Mouse (Mus musculus) spleen, postnatal 36 days (tissue): ENCODE data around the gene Pde1a.
"Not testable (repeated sequence)": the region's sequence is repeated elsewhere in the genome, so short reads cannot be mapped to it uniquely, and the experiment has no call there.

Experiments
- DNase-seq, 2 experiments: peaks; one replicate each; pipeline ENCODE4 v3.0.0; 2022; ENCODE audit warnings: low spot score in 2 of 2, mixed read lengths in 1 of 2

The Pde1a gene

DNA sequence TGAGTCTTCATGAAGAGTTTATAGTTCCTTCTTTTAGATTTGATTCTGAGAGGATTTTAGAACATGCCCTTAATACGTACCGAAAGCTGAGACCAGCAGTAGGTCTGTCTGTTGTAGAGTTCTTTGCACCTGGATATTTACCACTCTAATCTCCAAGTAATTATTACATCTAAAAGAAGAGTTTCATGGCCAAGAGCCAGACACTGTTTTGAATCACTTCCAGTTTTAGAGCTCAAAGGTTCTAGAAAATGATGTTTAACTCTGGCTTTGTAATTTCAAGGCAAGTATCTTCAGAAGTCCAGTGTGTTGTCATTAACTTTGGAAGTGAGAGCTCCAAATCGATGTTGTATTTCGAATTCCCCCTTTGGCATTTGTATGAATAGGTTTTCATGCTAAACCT is 167.8 kb downstream of the Pde1a start:
- no peak for DNase-seq

DNA sequence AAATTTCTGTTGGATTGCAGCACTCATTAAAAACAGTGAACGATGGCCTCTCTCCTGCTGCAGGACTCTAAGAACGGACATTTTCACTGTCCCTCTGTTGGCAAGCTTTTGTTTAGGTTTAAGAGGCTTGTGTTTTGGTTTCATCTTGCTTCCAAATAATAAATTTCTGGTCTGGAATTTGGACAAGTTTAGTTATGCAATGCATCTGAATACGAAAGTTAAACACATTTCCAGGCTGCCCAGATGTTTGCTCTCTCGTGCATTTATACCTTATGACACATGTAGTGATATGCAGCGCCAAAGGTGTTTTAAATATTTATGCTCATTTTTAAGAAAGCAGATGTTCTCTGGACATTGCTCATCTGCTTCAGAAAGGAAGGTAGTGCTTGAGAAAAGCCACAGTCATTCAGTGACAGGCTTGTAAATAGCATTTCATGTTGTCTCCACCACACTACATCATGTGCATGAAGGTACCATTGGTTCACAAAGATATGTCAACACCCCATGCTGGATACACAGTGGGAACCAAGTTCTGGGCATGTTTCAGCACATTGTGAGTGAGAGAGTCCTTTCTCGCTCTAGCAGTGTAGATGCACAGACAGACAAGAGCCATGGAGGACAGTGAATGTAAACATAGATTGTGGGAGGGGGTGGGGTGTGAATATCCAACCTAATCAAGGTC is 171.5 kb downstream of the Pde1a start:
- no peak for DNase-seq

DNA sequence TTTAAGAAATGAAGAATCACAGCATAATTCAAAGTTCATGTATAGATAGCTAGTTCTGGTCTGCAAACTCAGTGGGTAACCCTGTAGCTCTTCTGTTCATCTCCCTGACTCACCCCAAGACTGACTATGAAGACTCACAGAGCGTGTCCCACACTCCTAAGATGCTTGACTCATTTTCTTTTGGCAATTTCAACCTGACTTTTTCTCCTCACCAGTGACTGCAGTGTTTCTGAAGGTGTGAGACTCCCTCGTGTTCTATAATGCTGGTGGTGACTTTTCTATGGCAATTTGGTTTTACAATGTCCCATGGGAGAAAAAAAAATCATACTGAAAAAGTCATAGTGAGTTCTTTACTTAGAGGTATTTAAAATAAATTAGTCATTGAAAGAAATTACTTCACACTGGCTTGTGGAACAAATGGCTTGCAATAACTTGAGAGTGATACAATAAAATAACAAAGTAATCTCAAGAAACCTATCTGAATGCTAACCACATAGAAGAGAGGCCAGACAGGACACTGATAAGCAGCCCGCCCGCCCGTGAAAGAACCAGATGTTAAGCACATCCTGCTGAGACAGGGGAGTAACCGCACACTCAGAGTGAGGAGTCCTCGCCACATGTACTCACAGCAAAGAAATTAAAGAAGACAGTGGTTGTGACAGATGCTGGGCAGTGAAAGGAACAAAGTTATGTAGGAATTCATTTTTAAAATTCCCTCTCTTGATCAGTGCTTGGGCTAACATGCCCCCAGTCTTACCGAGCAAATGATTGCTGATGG is 183.2 kb downstream of the Pde1a start:
- no peak for DNase-seq

DNA sequence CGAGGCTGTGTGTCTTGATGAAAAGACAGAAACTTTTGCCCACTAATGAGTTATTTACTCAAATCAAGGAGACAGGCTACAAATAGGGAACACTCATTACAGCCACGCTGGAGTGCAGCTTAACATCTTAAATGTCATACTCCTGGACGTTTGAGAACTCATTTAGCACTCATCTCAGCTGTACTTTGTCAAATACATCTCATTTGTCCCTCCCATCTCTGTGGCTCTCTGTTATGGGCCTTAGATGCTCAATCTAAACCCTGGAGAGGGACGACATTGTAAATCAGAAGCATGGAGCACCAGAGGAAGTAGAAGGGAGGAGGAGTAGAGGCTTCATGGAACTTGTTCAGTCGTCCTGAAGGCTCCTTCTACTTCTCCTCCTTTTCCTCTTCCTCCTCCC is 194.6 kb downstream of the Pde1a start:
- DNase-seq = no peak

DNA sequence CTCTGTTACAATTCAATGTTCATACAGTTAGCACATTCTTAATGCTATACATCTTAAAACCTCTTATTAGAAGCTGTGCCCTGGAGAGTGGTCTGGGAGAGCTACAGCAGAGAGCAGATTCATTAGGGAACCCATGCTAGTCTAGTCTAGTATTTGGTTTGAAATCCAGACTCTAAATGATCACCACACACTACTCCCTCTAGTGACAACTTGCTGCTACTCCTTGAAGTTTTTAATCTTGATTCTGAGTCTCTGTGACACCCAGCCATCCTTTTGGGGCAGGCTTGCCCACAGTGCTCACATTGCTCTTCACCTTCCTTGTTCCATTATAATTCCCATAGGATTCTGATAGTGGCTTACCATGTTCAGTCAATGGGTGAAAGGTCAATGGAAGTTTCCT is 206.9 kb downstream of the Pde1a start:
- DNase-seq = no peak

DNA sequence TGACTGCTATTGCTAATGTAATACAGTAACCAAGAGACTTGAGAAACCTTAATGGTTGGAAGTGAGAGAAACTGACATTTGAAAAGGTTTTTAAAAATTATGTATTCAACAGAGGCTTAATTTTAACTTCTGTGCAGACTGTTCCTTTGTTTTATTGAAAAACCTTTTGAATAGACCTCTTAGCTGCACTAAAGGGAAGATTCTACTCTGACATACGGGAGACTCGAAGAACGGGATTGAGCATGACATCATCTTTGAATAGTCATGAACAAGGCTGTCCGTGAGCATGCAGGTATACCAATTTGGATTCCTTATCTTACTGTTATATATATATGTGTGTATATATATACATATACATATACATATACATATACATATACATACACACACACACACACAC is 207.9 kb downstream of the Pde1a start:
- no peak for DNase-seq

DNA sequence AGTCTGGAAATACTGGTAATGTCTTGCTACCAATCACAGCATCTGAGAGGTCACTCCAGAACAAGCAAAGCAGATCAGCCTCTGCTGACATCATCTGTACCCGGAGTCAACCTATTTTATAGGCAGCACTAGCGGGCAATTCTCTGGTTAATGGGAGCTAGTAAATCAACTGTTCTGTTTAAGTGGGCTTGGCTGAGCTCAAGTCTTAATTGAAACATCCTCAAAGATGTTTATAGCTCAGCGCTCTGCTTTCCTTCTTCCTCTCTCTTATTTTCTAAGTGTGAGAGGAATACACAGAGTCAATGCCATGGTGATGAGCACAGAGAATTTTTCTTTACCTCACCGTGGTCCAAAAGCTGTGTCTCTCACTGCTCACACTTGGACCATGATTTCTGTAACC is 208.8 kb downstream of the Pde1a start:
- DNase-seq = no peak

DNA sequence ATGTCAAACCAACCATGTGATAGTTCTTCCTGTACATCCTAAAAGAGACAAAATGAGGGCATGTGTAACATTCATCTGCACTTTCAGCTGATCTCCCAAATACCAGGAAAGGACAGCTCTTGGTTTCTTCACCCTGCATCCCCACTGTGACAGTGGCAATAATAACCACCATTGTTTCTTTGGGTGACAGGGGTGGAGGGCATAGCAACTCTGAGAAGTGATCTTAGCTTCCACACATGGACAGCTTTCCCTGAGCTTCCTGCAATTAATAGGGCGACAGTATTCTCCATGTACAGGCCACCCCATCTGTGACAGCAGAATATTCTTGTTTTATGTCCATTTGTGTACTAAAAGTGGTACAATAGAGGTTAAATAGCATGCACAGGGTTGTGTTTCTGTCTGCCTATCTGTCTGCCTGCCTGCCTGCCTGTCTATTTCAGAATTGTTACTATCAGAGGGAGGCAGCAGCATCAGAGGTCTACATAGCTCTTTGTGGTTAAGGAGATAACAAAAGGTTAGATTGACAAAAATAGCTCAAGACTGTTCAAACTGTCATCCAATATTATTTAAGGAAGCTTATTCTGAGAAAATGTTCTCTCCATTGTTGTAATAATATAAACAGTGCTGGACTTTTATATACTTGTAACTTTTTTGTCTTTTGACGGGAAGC is 227.3 kb downstream of the Pde1a start:
- no peak for DNase-seq

DNA sequence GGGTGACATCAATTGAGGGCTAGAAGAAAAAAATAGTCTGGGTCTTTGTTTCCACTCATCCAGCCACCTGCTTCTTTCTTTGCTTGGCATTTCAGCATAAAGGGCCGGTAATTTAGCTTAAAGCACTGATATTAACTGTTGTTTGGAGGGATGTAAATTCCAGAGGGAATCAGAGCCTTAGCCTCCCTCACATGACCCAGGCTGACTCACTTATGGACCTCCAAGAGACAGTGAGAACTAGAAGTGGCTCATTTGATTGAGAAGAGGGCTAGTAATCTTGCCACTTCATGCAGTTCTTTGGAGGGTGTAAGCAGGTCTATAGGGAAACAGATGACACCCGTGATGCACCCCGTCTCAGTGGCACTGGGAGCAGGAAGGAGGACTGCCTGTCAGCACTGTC is 230.7 kb downstream of the Pde1a start:
- no peak for DNase-seq

DNA sequence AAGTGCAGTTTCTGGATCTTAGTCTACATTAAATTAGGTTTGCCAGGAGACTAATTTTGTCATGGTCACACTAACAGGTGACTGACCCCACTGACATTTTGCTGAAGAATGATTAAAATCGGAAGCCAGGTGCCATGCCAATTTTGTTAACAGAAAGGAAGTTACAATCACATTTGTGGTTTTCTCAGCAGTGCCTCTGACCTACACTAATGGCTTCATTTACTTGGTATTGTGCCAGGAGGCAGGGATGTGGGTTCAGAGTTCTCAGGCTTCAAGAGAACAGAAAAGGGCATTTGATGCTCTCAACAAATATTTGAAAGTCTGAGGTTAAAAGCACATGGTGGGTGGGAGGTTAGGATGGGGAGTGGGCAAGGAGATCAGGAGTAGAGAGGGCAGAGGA is 236.4 kb downstream of the Pde1a start:
- DNase-seq = no peak

DNA sequence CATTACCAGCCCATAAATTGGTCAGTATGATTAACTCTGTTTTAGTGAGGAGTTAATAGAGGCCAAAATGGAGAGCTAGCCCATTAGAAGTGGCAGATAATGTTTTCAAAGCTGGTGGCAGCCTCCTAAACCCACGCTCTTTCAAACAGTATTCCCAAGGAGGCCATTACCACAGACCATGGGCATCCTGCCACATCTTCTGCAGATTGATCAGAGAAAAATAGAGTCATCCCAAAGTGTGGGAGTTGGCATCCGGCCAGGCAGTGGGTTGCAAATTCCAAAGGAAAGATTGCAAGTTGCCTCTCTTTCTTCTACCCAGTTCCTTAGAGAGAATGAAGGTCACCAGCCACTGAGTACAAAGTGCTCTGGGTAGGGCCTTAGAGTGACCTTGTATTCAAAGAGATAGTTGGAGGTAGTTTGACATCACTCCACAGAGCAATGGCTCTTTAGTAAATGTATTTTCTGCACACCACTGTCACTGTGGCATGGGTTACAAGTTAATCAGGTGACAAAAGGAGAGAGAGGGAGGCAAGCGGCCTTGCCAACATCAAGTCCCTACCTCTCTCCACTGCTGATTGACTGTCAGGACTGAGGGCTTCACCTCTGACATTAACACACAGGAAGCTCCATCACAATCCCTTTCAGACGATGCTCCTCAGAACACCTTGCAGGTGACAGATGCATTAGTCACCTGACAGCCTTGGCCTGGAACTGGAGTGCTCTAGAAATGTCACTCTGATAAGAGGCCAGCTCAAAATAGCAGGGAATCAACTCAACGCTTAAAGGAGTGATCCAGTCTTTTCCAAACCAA is 237.3 kb downstream of the Pde1a start:
- DNase-seq = no peak

DNA sequence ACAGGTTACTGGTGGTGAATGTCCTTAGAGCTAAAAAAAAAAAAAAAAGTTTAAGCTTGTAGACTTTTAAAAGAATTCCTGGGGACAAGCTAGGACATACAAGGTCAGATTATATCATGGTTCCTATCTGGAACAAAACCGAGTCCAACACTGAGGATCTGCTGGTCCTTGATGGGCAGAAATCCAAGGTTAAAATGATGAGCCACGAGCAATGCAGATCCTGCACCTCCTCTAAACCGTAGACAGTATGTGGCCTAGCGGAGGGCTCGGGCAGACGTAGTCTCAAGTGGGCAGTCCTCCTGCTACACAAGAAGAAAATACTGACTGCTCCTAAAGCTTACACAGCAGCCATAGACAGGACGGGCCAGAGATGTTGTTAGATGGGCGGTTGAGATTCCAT is 238.5 kb downstream of the Pde1a start:
- DNase-seq = no peak

DNA sequence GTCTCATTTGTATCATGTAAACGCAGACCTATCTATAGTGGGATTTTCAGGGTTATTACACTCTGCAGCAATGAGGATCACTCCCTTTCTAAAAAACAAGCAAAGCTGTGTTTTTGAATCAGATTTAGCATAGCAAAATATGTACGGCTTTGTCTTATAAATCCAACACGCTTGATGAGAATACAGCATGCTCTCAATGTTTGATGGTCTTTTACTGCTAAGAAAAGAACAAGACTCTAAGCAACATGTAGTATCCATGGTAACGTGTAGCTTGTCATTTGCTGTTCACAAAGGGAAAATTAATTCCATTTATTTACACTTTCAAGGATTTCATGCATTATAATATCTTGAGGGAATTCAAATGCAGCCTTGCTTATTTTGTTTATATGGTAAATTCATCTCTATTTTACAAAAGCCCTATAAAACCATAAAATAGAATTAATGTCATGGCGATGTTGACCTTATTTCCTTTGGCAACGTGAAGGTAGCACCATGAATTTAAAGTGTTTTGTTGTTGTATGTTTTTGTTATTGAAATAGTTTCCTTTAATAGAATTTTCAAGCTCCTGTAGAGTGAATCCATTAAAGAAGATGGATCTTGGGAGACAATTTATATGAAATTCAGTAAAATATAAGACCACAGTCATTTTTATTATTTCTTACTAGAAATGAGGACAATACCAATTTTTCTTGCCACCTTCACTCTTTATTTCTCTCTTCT is 245.5 kb downstream of the Pde1a start:
- DNase-seq = no peak

DNA sequence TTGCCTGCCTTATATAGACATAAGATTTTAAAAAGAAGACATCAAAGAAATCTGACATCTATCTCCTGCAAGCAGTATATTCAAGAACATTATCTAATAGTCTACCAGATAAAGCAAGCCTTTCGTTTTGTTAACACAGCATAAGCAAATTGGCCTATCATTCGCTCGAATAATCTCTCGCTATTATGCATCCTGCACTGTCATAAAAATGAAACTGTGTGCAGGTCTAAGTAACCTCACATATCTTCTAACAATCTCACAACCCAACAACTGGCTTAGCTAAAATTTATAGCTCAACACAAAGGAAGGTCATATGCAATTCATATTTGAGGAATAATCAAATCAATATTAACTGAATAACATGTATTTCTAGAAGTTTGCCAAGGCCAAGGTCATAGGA is 246.0 kb downstream of the Pde1a start:
- DNase-seq = no peak

DNA sequence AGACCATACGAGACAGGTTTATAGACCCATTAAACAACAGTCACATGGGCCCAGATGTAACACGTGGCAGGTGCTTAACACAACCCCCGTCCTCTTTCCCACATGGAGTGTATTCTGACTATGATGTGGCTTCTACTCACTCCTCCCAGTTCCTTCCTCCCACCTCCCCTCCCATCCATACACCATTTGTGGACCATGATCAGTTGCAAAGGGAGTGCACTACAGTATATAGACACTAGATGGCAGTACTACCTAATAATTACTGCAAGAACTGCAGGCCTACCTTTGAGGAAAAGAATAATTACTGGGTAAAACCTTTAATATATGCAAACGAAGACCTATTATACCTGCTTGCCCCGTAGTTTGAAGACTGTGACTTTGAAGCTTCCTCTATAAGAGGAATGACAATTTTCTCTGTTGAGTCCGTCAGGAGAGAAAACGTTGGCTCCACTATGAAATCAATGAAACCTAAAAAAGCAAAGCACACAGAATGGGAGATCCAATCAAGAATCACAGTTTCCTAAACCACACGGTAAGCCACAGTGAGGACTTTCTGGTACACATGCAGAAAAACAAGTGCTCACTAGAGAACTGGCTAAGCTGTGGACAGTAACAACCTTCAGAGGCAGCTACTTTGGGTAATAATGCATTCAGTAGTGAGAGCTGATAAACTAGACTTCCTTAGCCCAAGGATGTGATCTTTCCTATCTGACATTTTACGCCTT is 263.8 kb downstream of the Pde1a start:
- no peak for DNase-seq

DNA sequence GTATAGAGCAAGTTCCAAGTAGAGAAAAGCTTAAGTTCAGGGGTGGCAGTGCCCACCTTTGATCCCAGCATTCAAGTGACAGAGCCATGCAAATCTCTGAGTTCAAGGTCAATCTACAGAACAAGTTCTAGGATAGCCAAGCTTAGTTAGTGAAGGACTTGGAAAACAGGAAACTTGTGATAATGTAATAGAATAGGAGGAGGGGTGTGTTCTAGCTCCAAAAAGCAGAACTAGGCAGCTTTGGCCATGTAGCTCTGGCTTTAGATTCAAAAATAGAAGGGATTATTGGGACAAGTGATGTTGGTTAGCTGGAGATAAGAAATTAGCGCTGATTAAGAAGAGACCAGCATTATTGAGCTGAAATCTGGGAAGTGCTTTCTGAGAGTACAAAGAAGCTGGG is 272.4 kb downstream of the Pde1a start:
- DNase-seq = no peak

DNA sequence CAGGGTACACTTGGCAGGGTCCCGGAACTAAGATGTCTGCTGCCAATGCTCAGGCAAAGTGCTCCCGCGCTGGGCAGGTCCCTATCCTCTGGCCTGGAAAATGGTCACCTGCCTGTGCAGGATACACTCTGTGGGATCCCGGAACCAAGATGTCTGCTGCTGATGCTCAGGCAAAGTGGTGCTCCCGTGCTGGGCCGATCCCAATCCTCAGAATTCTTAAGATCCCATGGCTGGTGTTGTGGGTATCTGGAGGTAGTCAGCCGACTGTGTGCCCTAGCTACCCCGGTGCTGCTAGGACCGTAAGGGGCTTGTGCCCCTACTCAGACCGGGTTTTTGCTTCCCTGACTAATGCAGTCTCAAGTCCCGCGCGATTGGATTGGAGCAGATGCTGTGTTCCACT is 281.9 kb downstream of the Pde1a start:
- not testable (repeated sequence) for DNase-seq

DNA sequence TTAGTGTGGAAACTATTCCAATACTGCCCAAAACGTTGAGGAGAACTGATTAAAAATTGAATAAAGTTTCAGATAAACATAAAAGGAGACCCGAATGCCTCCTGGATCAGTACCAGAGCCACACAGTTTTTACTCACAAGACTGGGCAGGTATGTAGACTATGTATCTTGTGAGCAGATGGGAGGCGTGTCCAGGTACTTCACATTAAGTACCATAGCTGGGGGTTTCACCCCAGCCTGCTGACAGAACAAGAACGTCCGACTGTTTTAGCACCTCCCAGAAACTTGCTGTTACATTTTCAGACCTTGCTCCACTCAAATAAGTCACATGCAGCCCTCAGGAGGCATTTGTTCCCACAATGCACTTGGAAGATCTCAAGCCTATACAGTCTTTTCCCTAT is 289.7 kb downstream of the Pde1a start:
- no peak for DNase-seq

DNA sequence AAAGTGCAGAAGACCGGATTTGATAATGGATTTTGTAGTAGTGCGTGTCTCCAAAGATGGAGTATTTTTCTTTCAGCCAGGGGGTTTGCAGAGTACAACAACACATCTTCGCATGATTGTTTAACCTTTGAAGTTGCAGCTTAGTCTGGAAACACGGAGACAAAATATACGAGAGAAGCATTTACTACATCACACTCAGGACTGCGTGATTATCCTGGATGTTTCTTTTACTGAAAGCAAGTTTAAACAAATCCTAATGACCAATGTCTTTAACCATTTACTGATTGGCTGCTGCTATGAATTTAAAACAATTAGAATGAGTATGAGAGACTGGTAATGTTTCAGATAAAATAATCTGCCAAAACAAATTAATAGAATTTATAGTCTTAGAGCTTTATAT is 290.2 kb downstream of the Pde1a start:
- no peak for DNase-seq

DNA sequence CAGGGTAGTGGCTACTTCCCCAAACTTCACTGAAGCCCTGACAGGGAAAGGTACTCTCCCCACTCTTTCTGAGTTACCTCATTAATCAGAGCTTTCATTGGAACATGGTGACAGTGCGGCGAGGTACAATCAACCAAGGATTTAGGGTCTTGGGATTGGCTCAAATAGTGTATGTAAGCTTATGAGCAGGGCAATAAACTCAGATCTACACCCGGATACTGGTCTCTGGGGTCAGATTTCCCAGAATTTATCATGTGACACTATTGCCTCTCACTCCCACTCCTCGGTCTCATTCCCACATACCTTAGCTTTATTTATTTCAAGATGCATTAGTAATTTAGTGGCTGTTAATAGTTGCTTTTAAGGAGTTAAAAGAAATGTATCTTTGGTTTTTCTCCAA is 303.4 kb downstream of the Pde1a start:
- no peak for DNase-seq

DNA sequence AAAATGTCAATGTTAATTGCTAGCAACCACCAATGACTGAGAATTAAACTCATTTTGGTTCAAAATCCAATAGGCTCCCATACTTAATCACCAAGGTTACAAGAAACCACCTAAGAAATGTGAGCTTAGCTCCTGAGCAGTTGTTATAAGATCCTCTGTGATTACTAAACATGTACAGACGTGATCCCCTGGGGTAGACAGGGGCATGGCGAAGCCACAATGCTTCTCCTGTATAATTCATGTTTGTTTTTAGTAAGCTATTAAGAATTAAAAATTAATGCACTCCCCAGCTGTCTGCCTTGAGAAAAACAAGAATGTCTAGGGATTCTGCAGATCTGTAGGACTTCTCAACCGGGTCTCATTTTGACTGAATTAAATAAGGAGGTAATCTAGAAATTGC is 309.7 kb downstream of the Pde1a start:
- DNase-seq = no peak
